Mouse (Mus musculus): ENCODE results near the gene Tbcc. TPM values are rescaled to one million over a fixed set of nuclear protein-coding genes. Genes with fewer than 3 reads are reported as not detected.

Gene Tbcc
- total RNA-seq, 2 experiments from 2014 or later = 1.1 to 7.5 TPM

Other genes with a start within 250 kb of the Tbcc start
- gene Klc4, start 244.7 kb upstream of the Tbcc start, total RNA-seq (2015; ENCODE audit: low replicate concordance) = 1.3 and 2.9 TPM in 2 replicates
- 4.5 and 5.5 TPM in 2 replicates for gene Klc4, start 244.7 kb upstream of the Tbcc start, total RNA-seq (2017; ENCODE audit: low replicate concordance)
- 5.8 and 10.9 TPM in 2 replicates for gene Mrpl2, start 244.5 kb upstream of the Tbcc start, total RNA-seq (2015; ENCODE audit: low replicate concordance)
- gene Mrpl2, start 244.5 kb upstream of the Tbcc start, total RNA-seq (2017; ENCODE audit: low replicate concordance) = 12.5 and 13.3 TPM in 2 replicates
- gene Cul7, start 240.3 kb upstream of the Tbcc start, total RNA-seq (2015; ENCODE audit: low replicate concordance) = 1.7 TPM in 1 of 2 replicates, not detected in the other
- gene Cul7, start 240.3 kb upstream of the Tbcc start, total RNA-seq (2017; ENCODE audit: low replicate concordance) = 0.30 and 0.39 TPM in 2 replicates
- gene Rrp36, start 216.3 kb upstream of the Tbcc start, total RNA-seq (2015; ENCODE audit: low replicate concordance) = 2.5 TPM in 1 of 2 replicates, not detected in the other
- gene Rrp36, start 216.3 kb upstream of the Tbcc start, total RNA-seq (2017; ENCODE audit: low replicate concordance) = 8.6 and 23.7 TPM in 2 replicates
- gene Mea1, start 211.9 kb upstream of the Tbcc start, total RNA-seq (2015; ENCODE audit: low replicate concordance) = 15.1 and 22.6 TPM in 2 replicates
- gene Mea1, start 211.9 kb upstream of the Tbcc start, total RNA-seq (2017; ENCODE audit: low replicate concordance) = 4.2 and 10.9 TPM in 2 replicates
- gene Klhdc3, start 209.8 kb upstream of the Tbcc start, total RNA-seq (2015; ENCODE audit: low replicate concordance) = 16.9 and 23.1 TPM in 2 replicates
- 5.1 and 17.2 TPM in 2 replicates for gene Klhdc3, start 209.8 kb upstream of the Tbcc start, total RNA-seq (2017; ENCODE audit: low replicate concordance)
- 15.1 and 18.4 TPM in 2 replicates for gene Ppp2r5d, start 185.6 kb upstream of the Tbcc start, total RNA-seq (2015; ENCODE audit: low replicate concordance)
- gene Ppp2r5d, start 185.6 kb upstream of the Tbcc start, total RNA-seq (2017; ENCODE audit: low replicate concordance) = 17.1 and 22.8 TPM in 2 replicates
- 1.1 TPM in 1 of 2 replicates, not detected in the other for gene Pex6, start 179.2 kb upstream of the Tbcc start, total RNA-seq (2015; ENCODE audit: low replicate concordance)
- 1.8 and 4.2 TPM in 2 replicates for gene Pex6, start 179.2 kb upstream of the Tbcc start, total RNA-seq (2017; ENCODE audit: low replicate concordance)
- not detected in 2 replicates for gene Gnmt, start 161.5 kb upstream of the Tbcc start, total RNA-seq (2015; ENCODE audit: low replicate concordance)
- not detected in 2 replicates for gene Gnmt, start 161.5 kb upstream of the Tbcc start, total RNA-seq (2017; ENCODE audit: low replicate concordance)
- gene Cnpy3, start 138.5 kb upstream of the Tbcc start, total RNA-seq (2015; ENCODE audit: low replicate concordance) = 3.4 and 3.6 TPM in 2 replicates
- 7.2 and 7.7 TPM in 2 replicates for gene Cnpy3, start 138.5 kb upstream of the Tbcc start, total RNA-seq (2017; ENCODE audit: low replicate concordance)
- gene Ptcra, start 127.0 kb upstream of the Tbcc start, total RNA-seq (2015; ENCODE audit: low replicate concordance) = not detected in 2 replicates
- not detected in 2 replicates for gene Ptcra, start 127.0 kb upstream of the Tbcc start, total RNA-seq (2017; ENCODE audit: low replicate concordance)
- 7.2 and 15.1 TPM in 2 replicates for gene 2310039H08Rik, start 118.0 kb upstream of the Tbcc start, total RNA-seq (2015; ENCODE audit: low replicate concordance)
- 1.8 and 4.2 TPM in 2 replicates for gene 2310039H08Rik, start 118.0 kb upstream of the Tbcc start, total RNA-seq (2017; ENCODE audit: low replicate concordance)
- 29.9 and 35.6 TPM in 2 replicates for gene Rpl7l1, start 108.0 kb upstream of the Tbcc start, total RNA-seq (2015; ENCODE audit: low replicate concordance)
- 25.2 and 69.6 TPM in 2 replicates for gene Rpl7l1, start 108.0 kb upstream of the Tbcc start, total RNA-seq (2017; ENCODE audit: low replicate concordance)
- gene Bicral, start 32.2 kb upstream of the Tbcc start, total RNA-seq (2015; ENCODE audit: low replicate concordance) = 28.8 and 64.6 TPM in 2 replicates
- gene Bicral, start 32.2 kb upstream of the Tbcc start, total RNA-seq (2017; ENCODE audit: low replicate concordance) = 18.7 and 68.4 TPM in 2 replicates
- not detected in 2 replicates for gene Prph2, start 19.8 kb downstream of the Tbcc start, total RNA-seq (2015; ENCODE audit: low replicate concordance)
- gene Prph2, start 19.8 kb downstream of the Tbcc start, total RNA-seq (2017; ENCODE audit: low replicate concordance) = not detected in 2 replicates
- 27.8 and 73.8 TPM in 2 replicates for gene Ubr2, start 119.9 kb downstream of the Tbcc start, total RNA-seq (2015; ENCODE audit: low replicate concordance)
- 43.5 and 52.1 TPM in 2 replicates for gene Ubr2, start 119.9 kb downstream of the Tbcc start, total RNA-seq (2017; ENCODE audit: low replicate concordance)